Comparison of ENCODE assay signal across 8 mouse cellular contexts in the genomic region with DNA sequence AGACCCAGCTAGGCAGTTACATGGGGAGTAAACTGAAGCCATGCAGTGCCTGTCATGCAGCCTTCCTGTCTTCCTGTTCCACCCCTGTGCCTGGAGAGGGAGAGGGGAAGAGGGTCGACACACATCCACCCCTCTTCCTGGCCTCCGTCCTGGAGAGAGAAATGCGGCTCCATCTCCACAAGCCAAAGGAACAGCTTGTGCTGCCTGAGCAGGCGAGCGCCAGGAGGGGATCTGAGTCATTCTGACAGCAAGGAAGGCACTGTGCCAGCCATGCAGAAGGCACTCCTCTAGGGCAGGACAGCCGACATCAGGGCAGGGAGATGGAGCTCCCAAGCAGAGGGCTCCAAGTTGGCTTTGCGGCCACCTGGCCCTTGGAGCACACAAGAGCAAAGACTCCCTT. TPM values are rescaled to one million over a fixed set of nuclear protein-coding genes. Genes with fewer than 3 reads are reported as not detected.
DNase-seq lines count a peak whose midpoint lies in the region.
"Had no signal": no experiment of that assay in that cellular context is flagged by ENCODE, and none has a peak within 500 bp of the region (broad histone marks: within the 10 kb centered on the region; RNA-seq: fewer than 3 reads in every experiment).

No protein-coding gene starts in this region.

- intact Hi-C loops in heart, postnatal 25 days (cut with DNase I): no loop called here

- DNase-seq in urinary bladder, postnatal 14 days (ENCODE audit: low spot score): peak; percentile 44
- no peak for DNase-seq in urinary bladder, postnatal 25 days (ENCODE audit: low spot score)
- peak; percentile 97 to 98 for DNase-seq in cerebellum, postnatal 25 days
- peak; percentile 21 for DNase-seq in heart, postnatal 25 days (ENCODE audit: low spot score)
- DNase-seq in retina, postnatal 1 day: peak; percentile 66
- no peak for DNase-seq in embryo, embryonic 10.5 days (ENCODE audit: low spot score)
- DNase-seq in thymus, postnatal 25 days: no peak

RNA-seq across cellular contexts. Expression of a gene that starts 50.6 kb away (rescaled TPM):
- 10 to 100 TPM; 13.4 to 16.7 TPM for total RNA-seq in heart, postnatal 25 days (2021)
- total RNA-seq: hematopoietic stem cell, adult 5-6 weeks had no signal

Comparison
In these comparisons a context has a peak if more than half of its experiments do, and no peak if none do; other contexts are left out.
1. DNase-seq: peak in urinary bladder, postnatal 14 days (single experiment), cerebellum, postnatal 25 days (2 of 2), heart, postnatal 25 days (single experiment) and retina, postnatal 1 day (single experiment); none in urinary bladder, postnatal 25 days (single experiment), embryo, embryonic 10.5 days (single experiment) and thymus, postnatal 25 days (single experiment).